Mouse (Mus musculus): ENCODE measurements around the gene Sbk1.

DNA sequence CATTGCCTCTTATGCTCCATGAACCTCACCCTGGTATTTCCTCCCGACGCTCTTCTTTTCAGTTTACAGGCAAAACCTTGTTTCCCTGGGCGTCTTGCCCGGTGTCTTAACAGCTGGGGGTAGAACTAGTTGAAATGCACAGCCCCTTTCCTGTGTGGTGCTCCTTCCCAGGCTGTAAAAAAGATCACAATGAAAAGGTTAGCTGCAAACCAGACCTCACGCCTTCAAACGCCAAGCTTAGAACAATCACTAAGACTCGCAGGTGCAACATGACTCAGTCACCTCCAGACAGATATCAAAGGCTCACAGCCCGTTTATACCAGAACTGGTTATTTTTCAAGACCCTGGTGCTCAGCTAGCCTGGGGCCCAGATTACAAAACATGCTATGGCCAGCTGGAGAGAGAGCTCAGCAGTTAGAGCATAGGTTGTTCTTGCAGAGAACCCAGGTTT is 67.1 kb downstream of the Sbk1 start:
- TF ChIP-seq POLR2A (IDR thresholded peaks at IDR 0.05; ENCODE audit: insufficient read depth, low read length) (no peak), CTCF (IDR thresholded peaks at IDR 0.05; ENCODE audit: low read depth, low read length) (no peak), EP300 (IDR thresholded peaks at IDR 0.05; ENCODE audit: insufficient read depth, low read depth, low read length) (no peak)

Measured in ES-Bruce4 (cell line).